Mouse (Mus musculus) E14TG2a.4 (cell line): ENCODE data around the gene Vamp3.
A peak's percentile ranks its signal among the peaks of the same experiment; 100 is the strongest.

Experiments
- CTCF ChIP-seq: conservative IDR thresholded peaks from 2 replicates; pipeline ENCODE4 v1.5.1; 2014; ENCODE audit warnings: low read length
- NANOG ChIP-seq: IDR thresholded peaks from 2 replicates; pipeline ENCODE4 v1.6.1; 2014; ENCODE audit warnings: borderline replicate concordance, low read length, mixed read lengths

DNA sequence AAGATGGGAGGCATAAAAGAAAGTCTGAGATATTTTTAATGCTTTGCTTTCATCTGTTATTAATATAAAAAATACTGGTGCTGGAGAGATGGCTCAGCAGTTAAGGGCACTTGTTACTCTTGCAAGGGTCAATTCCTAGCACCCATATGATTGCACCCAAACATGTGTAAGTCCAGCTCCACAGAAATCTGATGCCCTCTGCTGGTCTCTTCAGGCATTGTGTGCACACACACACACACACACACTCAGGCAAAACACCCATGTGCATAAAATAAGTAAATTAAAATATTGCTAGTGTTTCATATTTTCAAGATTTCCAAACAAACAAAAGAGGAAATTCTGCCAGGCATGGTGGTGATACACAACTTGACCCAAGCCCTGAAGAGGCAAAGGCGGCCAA lies 29.6 kb upstream of the Vamp3 start:
- TF ChIP-seq CTCF (peak; percentile 35), NANOG (no peak)
